Mouse (Mus musculus) layer of hippocampus, adult 2 months (tissue): ENCODE results near the gene H2al1m. TPM values are rescaled to one million over a fixed set of nuclear protein-coding genes. Genes with fewer than 3 reads are reported as not detected.
"Not testable (repeated sequence)": the region's sequence is repeated elsewhere in the genome, so short reads cannot be mapped to it uniquely, and the experiment has no call there.

Source experiments
- DNase-seq, 2 experiments: peaks; one replicate each; pipeline ENCODE4 v3.0.0; 2022; ENCODE audit warnings: low spot score in 2 of 2
- H3K27ac ChIP-seq: fragments of 200-600 bp; 2 replicates; pipeline ENCODE4 v1.8.1; 2022
- H3K4me3 ChIP-seq: fragments of 200-600 bp; 2 replicates; pipeline ENCODE4 v1.8.1; 2022; ENCODE audit warnings: mild to moderate bottlenecking
- CTCF ChIP-seq: fragments of 200-600 bp; conservative IDR thresholded peaks from 2 replicates; pipeline ENCODE4 v1.8.1; 2022; ENCODE audit warnings: antibody characterized with exemption, mild to moderate bottlenecking, moderate library complexity
- total RNA-seq, 2 experiments: library from RNA; stranded (reverse); gene quantifications; 2 replicates each; pipeline ENCODE4 v1.2.3; 2021

The H2al1m gene
- total RNA-seq, 2 experiments from 2014 or later: not detected

GRCm38 (mm10) chrX:9272460-9273361, 10.9 kb upstream of the H2al1m start, which contains the start of gene Xk:
Gene Xk, plus strand, starts transcription at chrX:9272756.
- H3K4me3 ChIP-seq: peak within 1 kb of the TSS; percentile 67
- TF ChIP-seq CTCF: no peak
- H3K27ac ChIP-seq: peak within 1 kb of the TSS; percentile 86
- DNase-seq: peak; percentile 16 to 38

GRCm38 (mm10) chrX:9273377-9274002, 10.1 kb upstream of the H2al1m start:
- no peak for TF ChIP-seq CTCF
- DNase-seq: no peak
- Histone ChIP-seq H3K27ac (peak overlapping the region; percentile 86), H3K4me3 (peak overlapping the region; percentile 67)

- Histone ChIP-seq H3K27ac (no peak overlapping the region), H3K4me3 (no peak overlapping the region)
- DNase-seq: no peak
- no peak for TF ChIP-seq CTCF
These were observed 9.2 kb upstream of the H2al1m start for GRCm38 (mm10) chrX:9274321-9274720.

- not testable (repeated sequence) for DNase-seq, H3K4me3 ChIP-seq
These were observed 9.7 kb downstream of the H2al1m start for GRCm38 (mm10) chrX:9293140-9293829.

GRCm38 (mm10) chrX:9298413-9298864, 14.9 kb downstream of the H2al1m start:
- TF ChIP-seq CTCF: peak; percentile 43
- H3K4me3 ChIP-seq: no peak overlapping the region
- no peak overlapping the region for H3K27ac ChIP-seq
- DNase-seq: no peak

More at GRCm38 (mm10) chrX:9293140-9293829, 9.7 kb downstream of the H2al1m start:
- H3K27ac ChIP-seq: not testable (repeated sequence)

GRCm38 (mm10) chrX:9302791-9303190, 19.2 kb downstream of the H2al1m start:
- DNase-seq: no peak
- Histone ChIP-seq H3K4me3 (no peak overlapping the region), H3K27ac (no peak overlapping the region)
- TF ChIP-seq CTCF: no peak

- TF ChIP-seq CTCF: no peak
- no peak overlapping the region for H3K27ac ChIP-seq
- no peak overlapping the region for H3K4me3 ChIP-seq
- DNase-seq: no peak
These were observed 19.9 kb downstream of the H2al1m start for GRCm38 (mm10) chrX:9303455-9303854.

- not testable (repeated sequence) for DNase-seq, H3K4me3 ChIP-seq, H3K27ac ChIP-seq
These were observed 32.9 kb downstream of the H2al1m start for GRCm38 (mm10) chrX:9316457-9316856.

- not testable (repeated sequence) for DNase-seq, H3K27ac ChIP-seq, H3K4me3 ChIP-seq
These were observed 44.4 kb downstream of the H2al1m start for GRCm38 (mm10) chrX:9327954-9328353.

- not testable (repeated sequence) for H3K27ac ChIP-seq, H3K4me3 ChIP-seq, DNase-seq
These were observed 48.9 kb downstream of the H2al1m start for GRCm38 (mm10) chrX:9332366-9332962.

- TF ChIP-seq CTCF: peak; percentile 63
- H3K4me3 ChIP-seq, H3K27ac ChIP-seq: not testable (repeated sequence)
- peak; percentile 5 to 20 for DNase-seq
These were observed 49.5 kb downstream of the H2al1m start for GRCm38 (mm10) chrX:9333035-9333434.

Other genes with a start within 250 kb of the H2al1m start
- gene Fthl17f, start 220.7 kb upstream of the H2al1m start, total RNA-seq: not detected
- gene 4930402K13Rik, start 179.2 kb upstream of the H2al1m start, total RNA-seq: not detected
- 1 to 10 TPM; 4.8 to 5.1 TPM for gene Lancl3, start 83.9 kb upstream of the H2al1m start, total RNA-seq
- not detected for gene Gm14862, start 26.9 kb upstream of the H2al1m start, total RNA-seq
- gene Xk, start 11.0 kb upstream of the H2al1m start, total RNA-seq: 10 to 100 TPM; 13.7 to 17.0 TPM
- not detected for gene H2al1k, start 66.9 kb downstream of the H2al1m start, total RNA-seq
- under 1 TPM; 0.47 to 0.59 TPM for gene Cybb, start 204.0 kb downstream of the H2al1m start, total RNA-seq